Mouse (Mus musculus): ENCODE measurements around the gene Olfr792. TPM values are rescaled to one million over a fixed set of nuclear protein-coding genes. Genes with fewer than 3 reads are reported as not detected.

Gene Olfr792
- total RNA-seq (2021) (not detected), polyA plus RNA-seq (2012; rRNA removed) (not detected in 2 replicates)
- long read RNA-seq: 0 reads

- DNase-seq: no peak
These were observed at the start of gene Olfr792 for GRCm38 (mm10) chr10:129538862-129539261. Gene Olfr792, plus strand, starts transcription at chr10:129539162.

- no peak for DNase-seq
These were observed 48.9 kb upstream of the Olfr792 start for GRCm38 (mm10) chr10:129490101-129490500.

- no peak for DNase-seq
These were observed 40.8 kb upstream of the Olfr792 start, which contains the start of gene Olfr790 for GRCm38 (mm10) chr10:129498192-129498591. Gene Olfr790, plus strand, starts transcription at chr10:129498492.

GRCm38 (mm10) chr10:129521492-129521891 is 17.5 kb upstream of the Olfr792 start, which contains the start of gene Olfr791:
Gene Olfr791, plus strand, starts transcription at chr10:129521792.
- DNase-seq: no peak

GRCm38 (mm10) chr10:129549354-129549753 is 10.4 kb downstream of the Olfr792 start:
- DNase-seq: no peak

GRCm38 (mm10) chr10:129567355-129567754 is 28.4 kb downstream of the Olfr792 start, which contains the start of gene Olfr794:
Gene Olfr794, plus strand, starts transcription at chr10:129567655.
- DNase-seq: no peak

- no peak for DNase-seq
These were observed 38.1 kb downstream of the Olfr792 start for GRCm38 (mm10) chr10:129577066-129577465.

Small RNA genes lying within 50 kb of the gene (microRNA-seq; reads per million reads assigned to microRNA genes)
- 0 reads per million in 2 experiments for gene Gm23252

Other genes starting within 250 kb of the Olfr792 start
- gene Olfr780, start 221.0 kb upstream of the Olfr792 start, total RNA-seq (2021): not detected
- gene Olfr780, start 221.0 kb upstream of the Olfr792 start, polyA plus RNA-seq (2012; rRNA removed): not detected in 2 replicates
- gene Olfr781, start 210.3 kb upstream of the Olfr792 start, total RNA-seq (2021): not detected
- gene Olfr781, start 210.3 kb upstream of the Olfr792 start, polyA plus RNA-seq (2012; rRNA removed): not detected in 2 replicates
- not detected for gene Olfr782, start 190.3 kb upstream of the Olfr792 start, total RNA-seq (2021)
- not detected in 2 replicates for gene Olfr782, start 190.3 kb upstream of the Olfr792 start, polyA plus RNA-seq (2012; rRNA removed)
- not detected for gene Olfr784, start 155.1 kb upstream of the Olfr792 start, total RNA-seq (2021)
- gene Olfr784, start 155.1 kb upstream of the Olfr792 start, polyA plus RNA-seq (2012; rRNA removed): not detected in 2 replicates
- gene Olfr785, start 133.7 kb upstream of the Olfr792 start, total RNA-seq (2021): not detected
- not detected in 2 replicates for gene Olfr785, start 133.7 kb upstream of the Olfr792 start, polyA plus RNA-seq (2012; rRNA removed)
- gene Olfr786, start 111.9 kb upstream of the Olfr792 start, total RNA-seq (2021): not detected
- not detected in 2 replicates for gene Olfr786, start 111.9 kb upstream of the Olfr792 start, polyA plus RNA-seq (2012; rRNA removed)
- not detected for gene Olfr787, start 77.3 kb upstream of the Olfr792 start, total RNA-seq (2021)
- gene Olfr787, start 77.3 kb upstream of the Olfr792 start, polyA plus RNA-seq (2012; rRNA removed): not detected in 2 replicates
- not detected for gene Olfr788, start 68.2 kb upstream of the Olfr792 start, total RNA-seq (2021)
- gene Olfr788, start 68.2 kb upstream of the Olfr792 start, polyA plus RNA-seq (2012; rRNA removed): not detected in 2 replicates
- gene Olfr789, start 54.4 kb upstream of the Olfr792 start, total RNA-seq (2021): not detected
- gene Olfr789, start 54.4 kb upstream of the Olfr792 start, polyA plus RNA-seq (2012; rRNA removed): not detected in 2 replicates
- not detected for gene Olfr790, start 40.7 kb upstream of the Olfr792 start, total RNA-seq (2021)
- gene Olfr790, start 40.7 kb upstream of the Olfr792 start, polyA plus RNA-seq (2012; rRNA removed): not detected in 2 replicates
- not detected for gene Olfr791, start 17.4 kb upstream of the Olfr792 start, total RNA-seq (2021)
- gene Olfr791, start 17.4 kb upstream of the Olfr792 start, polyA plus RNA-seq (2012; rRNA removed): not detected in 2 replicates
- not detected for gene Olfr794, start 28.5 kb downstream of the Olfr792 start, total RNA-seq (2021)
- not detected in 2 replicates for gene Olfr794, start 28.5 kb downstream of the Olfr792 start, polyA plus RNA-seq (2012; rRNA removed)
- gene Olfr796, start 73.4 kb downstream of the Olfr792 start, total RNA-seq (2021): not detected
- gene Olfr796, start 73.4 kb downstream of the Olfr792 start, polyA plus RNA-seq (2012; rRNA removed): not detected in 2 replicates
- not detected for gene Olfr798, start 88.8 kb downstream of the Olfr792 start, total RNA-seq (2021)
- not detected in 2 replicates for gene Olfr798, start 88.8 kb downstream of the Olfr792 start, polyA plus RNA-seq (2012; rRNA removed)
- not detected for gene Olfr799, start 98.3 kb downstream of the Olfr792 start, total RNA-seq (2021)
- gene Olfr799, start 98.3 kb downstream of the Olfr792 start, polyA plus RNA-seq (2012; rRNA removed): not detected in 2 replicates
- gene Olfr800, start 118.5 kb downstream of the Olfr792 start, total RNA-seq (2021): not detected
- gene Olfr800, start 118.5 kb downstream of the Olfr792 start, polyA plus RNA-seq (2012; rRNA removed): not detected in 2 replicates
- not detected for gene Olfr801, start 134.7 kb downstream of the Olfr792 start, total RNA-seq (2021)
- gene Olfr801, start 134.7 kb downstream of the Olfr792 start, polyA plus RNA-seq (2012; rRNA removed): not detected in 2 replicates
- not detected for gene Olfr802, start 149.0 kb downstream of the Olfr792 start, total RNA-seq (2021)
- not detected in 2 replicates for gene Olfr802, start 149.0 kb downstream of the Olfr792 start, polyA plus RNA-seq (2012; rRNA removed)
- gene Olfr803, start 155.1 kb downstream of the Olfr792 start, total RNA-seq (2021): not detected
- not detected in 2 replicates for gene Olfr803, start 155.1 kb downstream of the Olfr792 start, polyA plus RNA-seq (2012; rRNA removed)
- not detected for gene Olfr804, start 164.0 kb downstream of the Olfr792 start, total RNA-seq (2021)
- gene Olfr804, start 164.0 kb downstream of the Olfr792 start, polyA plus RNA-seq (2012; rRNA removed): not detected in 2 replicates
- gene Olfr805, start 190.2 kb downstream of the Olfr792 start, total RNA-seq (2021): not detected
- not detected in 2 replicates for gene Olfr805, start 190.2 kb downstream of the Olfr792 start, polyA plus RNA-seq (2012; rRNA removed)
- not detected for gene Olfr806, start 202.8 kb downstream of the Olfr792 start, total RNA-seq (2021)
- not detected in 2 replicates for gene Olfr806, start 202.8 kb downstream of the Olfr792 start, polyA plus RNA-seq (2012; rRNA removed)
- not detected for gene Olfr807, start 218.6 kb downstream of the Olfr792 start, total RNA-seq (2021)
- gene Olfr807, start 218.6 kb downstream of the Olfr792 start, polyA plus RNA-seq (2012; rRNA removed): not detected in 2 replicates
- not detected for gene Olfr808, start 226.3 kb downstream of the Olfr792 start, total RNA-seq (2021)
- gene Olfr808, start 226.3 kb downstream of the Olfr792 start, polyA plus RNA-seq (2012; rRNA removed): not detected in 2 replicates
- gene Olfr809, start 235.5 kb downstream of the Olfr792 start, total RNA-seq (2021): not detected
- not detected in 2 replicates for gene Olfr809, start 235.5 kb downstream of the Olfr792 start, polyA plus RNA-seq (2012; rRNA removed)

All from adrenal gland, adult 2 months (tissue).